Comparison of ENCODE assay signal across 30 mouse cellular contexts in the genomic region with DNA sequence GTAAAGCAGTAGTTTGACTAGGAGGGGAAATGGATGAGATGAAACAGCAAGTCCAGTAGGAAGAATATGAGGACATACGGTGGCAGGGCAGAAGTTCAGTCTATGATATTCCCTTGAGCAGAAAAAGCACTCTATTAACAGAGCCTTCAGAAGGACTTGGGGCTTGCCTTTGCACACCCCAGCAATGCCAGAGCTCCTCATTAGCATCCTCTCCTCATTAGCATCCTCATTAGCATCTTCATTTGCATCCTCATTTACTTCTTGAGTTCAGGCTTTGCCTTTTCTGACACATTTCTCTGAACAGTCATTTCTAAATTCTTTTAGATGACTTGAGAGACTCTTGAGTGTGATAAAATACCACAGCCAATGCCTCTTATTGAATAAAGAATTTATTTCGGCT.
"Had no signal": no experiment of that assay in that cellular context is flagged by ENCODE, and none has a peak within 500 bp of the region (broad histone marks: within the 10 kb centered on the region; RNA-seq: fewer than 3 reads in every experiment).

No protein-coding gene starts in this region.

- H3K9me3 ChIP-seq: heart, embryonic 13.5 days; heart, embryonic 15.5 days; hindbrain, embryonic 10.5 days; hindbrain, embryonic 12.5 days; intestine, embryonic 15.5 days; limb, embryonic 10.5 days; limb, embryonic 12.5 days; liver, embryonic 13.5 days; liver, embryonic 15.5 days had no signal

- H3K4me2 ChIP-seq: heart, embryonic 11.5 days; heart, embryonic 13.5 days; heart, embryonic 15.5 days; hindbrain, embryonic 12.5 days; hindbrain, embryonic 14.5 days; intestine, embryonic 15.5 days; limb, embryonic 12.5 days; liver, embryonic 11.5 days; liver, embryonic 13.5 days; liver, embryonic 15.5 days had no signal

- H3K9ac ChIP-seq: heart, embryonic 13.5 days; heart, embryonic 15.5 days; hindbrain, embryonic 12.5 days; hindbrain, embryonic 14.5 days; intestine, embryonic 15.5 days; limb, embryonic 12.5 days; liver, embryonic 13.5 days; liver, embryonic 15.5 days; liver, postnatal 0 days had no signal

- H3K36me3 ChIP-seq: heart, embryonic 13.5 days; heart, embryonic 15.5 days; hindbrain, embryonic 10.5 days; hindbrain, embryonic 12.5 days; intestine, embryonic 15.5 days; limb, embryonic 10.5 days; limb, embryonic 12.5 days; liver, embryonic 13.5 days; liver, embryonic 15.5 days had no signal

- H3K4me3 ChIP-seq: heart, adult 2 months; heart, embryonic 13.5 days; heart, embryonic 15.5 days; hindbrain, embryonic 10.5 days; hindbrain, embryonic 12.5 days; intestine, embryonic 15.5 days; limb, embryonic 10.5 days; limb, embryonic 12.5 days; liver, embryonic 13.5 days; liver, embryonic 15.5 days had no signal

- H3K27ac ChIP-seq: heart, adult 2 months; heart, embryonic 13.5 days; heart, embryonic 15.5 days; hindbrain, embryonic 10.5 days; hindbrain, embryonic 12.5 days; hindbrain, embryonic 14.5 days; intestine, embryonic 15.5 days; limb, embryonic 10.5 days; limb, embryonic 12.5 days; liver, embryonic 13.5 days; liver, embryonic 15.5 days had no signal

- DNase-seq: gastrocnemius, postnatal 14 days; gastrocnemius, postnatal 36 days; heart, adult 11 months; heart, adult 2 months; heart, postnatal 14 days; heart, postnatal 36 days; kidney, adult 18-20 months; kidney, adult 8-10 months; kidney, postnatal 10 days; kidney, postnatal 25 days; kidney, postnatal 4 days; layer of hippocampus, adult 9-11 months; layer of hippocampus, postnatal 36 days; liver; liver, embryonic 13.5 days; liver, postnatal 0 days had no signal

- ATAC-seq: hindbrain, embryonic 16.5 days; inflammation-experienced regulatory T-cells, adult 6 months; intestine, embryonic 15.5 days; intestine, postnatal 0 days; liver, postnatal 0 days had no signal

- H3K27me3 ChIP-seq: heart, embryonic 13.5 days; heart, embryonic 15.5 days; hindbrain, embryonic 12.5 days; intestine, embryonic 15.5 days; liver, embryonic 13.5 days; liver, embryonic 15.5 days had no signal

- H3K4me1 ChIP-seq: heart, embryonic 13.5 days; heart, embryonic 15.5 days; hindbrain, embryonic 10.5 days; hindbrain, embryonic 12.5 days; intestine, embryonic 15.5 days; limb, embryonic 10.5 days; limb, embryonic 12.5 days; liver, embryonic 13.5 days; liver, embryonic 15.5 days had no signal
